In genomic region chr7:16311453-16312004, GRCm38 (mm10) we compare ENCODE assay signal across 8 mouse cellular contexts. TPM values are rescaled to one million over a fixed set of nuclear protein-coding genes. Genes with fewer than 3 reads are reported as not detected.
DNase-seq lines count a peak whose midpoint lies in the region; ATAC-seq and TF ChIP-seq lines count a peak whose summit lies in the region.

No protein-coding gene starts in this region.

- DNase-seq in ovary, postnatal 10 days (ENCODE audit: low spot score): peak; percentile 20
- no peak for DNase-seq in ovary, adult 18-20 months (ENCODE audit: low spot score)

- ATAC-seq in forebrain, embryonic 13.5 days: no peak
- ATAC-seq in hindbrain, embryonic 15.5 days (ENCODE audit: low FRiP score, low read depth): no peak
- ATAC-seq in liver, embryonic 15.5 days (ENCODE audit: insufficient read depth): no peak
- no peak for ATAC-seq in neural tube, embryonic 14.5 days (ENCODE audit: low read depth)
- no peak for ATAC-seq in frontal cortex, adult (ENCODE audit: low TSS enrichment)

- H3K9me3 ChIP-seq in forebrain, embryonic 13.5 days (replicated peaks): no peaks in the 10 kb centered on the region
- H3K9me3 ChIP-seq in hindbrain, embryonic 15.5 days: no peaks in the 10 kb centered on the region
- no peaks in the 10 kb centered on the region for H3K9me3 ChIP-seq in liver, embryonic 15.5 days (replicated peaks)
- H3K9me3 ChIP-seq in neural tube, embryonic 14.5 days (ENCODE audit: control insufficient read depth, low read length): no peaks in the 10 kb centered on the region

- TF ChIP-seq POLR2A in bone marrow, adult 2 months (IDR thresholded peaks at IDR 0.05; ENCODE audit: borderline replicate concordance, control insufficient read depth, low read depth, low read length): no peak

- H3K27me3 ChIP-seq in forebrain, embryonic 13.5 days: peaks cover 23% of the 10 kb centered on the region
- H3K27me3 ChIP-seq in hindbrain, embryonic 15.5 days: no peaks in the 10 kb centered on the region
- H3K27me3 ChIP-seq in liver, embryonic 15.5 days: peaks cover 22% of the 10 kb centered on the region
- peaks cover 2% of the 10 kb centered on the region; the same call in 1 of the 2 replicates for H3K27me3 ChIP-seq in neural tube, embryonic 14.5 days (ENCODE audit: control insufficient read depth, insufficient read depth, low read length)

- TF ChIP-seq CTCF in bone marrow, adult 2 months (IDR thresholded peaks at IDR 0.05; ENCODE audit: control insufficient read depth, insufficient read depth, low read length): no peak

- H3K4me3 ChIP-seq in bone marrow, adult 2 months (replicated peaks; ENCODE audit: control insufficient read depth, low read depth, low read length): peak overlapping the region; percentile 79
- H3K4me3 ChIP-seq in forebrain, embryonic 13.5 days: peak overlapping the region; percentile 70
- H3K4me3 ChIP-seq in hindbrain, embryonic 15.5 days: peak overlapping the region; percentile 60
- H3K4me3 ChIP-seq in liver, embryonic 15.5 days (replicated peaks): peak overlapping the region; percentile 92
- peak overlapping the region; percentile 65 for H3K4me3 ChIP-seq in neural tube, embryonic 14.5 days (ENCODE audit: low read depth, low read length)

- peak overlapping the region; percentile 94 for H3K27ac ChIP-seq in bone marrow, adult 2 months (ENCODE audit: control insufficient read depth, insufficient read depth, low read depth, low read length, poor library complexity)
- peak overlapping the region; percentile 78 for H3K27ac ChIP-seq in forebrain, embryonic 13.5 days
- peak overlapping the region; percentile 71 for H3K27ac ChIP-seq in hindbrain, embryonic 15.5 days (replicated peaks)
- H3K27ac ChIP-seq in liver, embryonic 15.5 days (replicated peaks): peak overlapping the region; percentile 97
- H3K27ac ChIP-seq in neural tube, embryonic 14.5 days (ENCODE audit: low read depth, low read length): peak overlapping the region; percentile 82

- peak overlapping the region; percentile 97 for H3K4me2 ChIP-seq in forebrain, embryonic 13.5 days
- peak overlapping the region; percentile 99 for H3K4me2 ChIP-seq in hindbrain, embryonic 15.5 days
- peak overlapping the region; percentile 100 for H3K4me2 ChIP-seq in liver, embryonic 15.5 days
- peak overlapping the region; percentile 98 for H3K4me2 ChIP-seq in neural tube, embryonic 14.5 days (ENCODE audit: low read depth, low read length)

- H3K4me1 ChIP-seq in bone marrow, adult 2 months (ENCODE audit: control insufficient read depth, insufficient read depth, low read length): peaks cover 10% of the 10 kb centered on the region
- peaks cover 57% of the 10 kb centered on the region for H3K4me1 ChIP-seq in forebrain, embryonic 13.5 days
- H3K4me1 ChIP-seq in hindbrain, embryonic 15.5 days (replicated peaks): peaks cover 58% of the 10 kb centered on the region
- peaks cover 83% of the 10 kb centered on the region for H3K4me1 ChIP-seq in liver, embryonic 15.5 days (replicated peaks)
- peaks cover 21% of the 10 kb centered on the region; the same call in 1 of the 2 replicates for H3K4me1 ChIP-seq in neural tube, embryonic 14.5 days (ENCODE audit: control insufficient read depth, insufficient read depth, low read length)

- under 1% methylated on average over 14 of the region's 14 CpGs for WGBS in bone marrow, adult 2 months
- WGBS in forebrain, embryonic 13.5 days: 3% methylated on average over 14 of the region's 14 CpGs
- 2% methylated on average over 14 of the region's 14 CpGs for WGBS in hindbrain, embryonic 15.5 days
- 1% methylated on average over 14 of the region's 14 CpGs for WGBS in liver, embryonic 15.5 days (ENCODE audit: insufficient replicate concordance)
- 3% methylated on average over 12 of the region's 14 CpGs for WGBS in neural tube, embryonic 14.5 days

- no peaks in the 10 kb centered on the region for H3K36me3 ChIP-seq in forebrain, embryonic 13.5 days (ENCODE audit: poor library complexity, severe bottlenecking)
- no peaks in the 10 kb centered on the region for H3K36me3 ChIP-seq in hindbrain, embryonic 15.5 days
- peaks cover 11% of the 10 kb centered on the region; the same call in 1 of the 2 replicates for H3K36me3 ChIP-seq in liver, embryonic 15.5 days (replicated peaks)
- H3K36me3 ChIP-seq in neural tube, embryonic 14.5 days (ENCODE audit: control insufficient read depth, insufficient read depth, low read length): no peaks in the 10 kb centered on the region

- peak overlapping the region; percentile 81 for H3K9ac ChIP-seq in forebrain, embryonic 13.5 days
- peak overlapping the region; percentile 73 for H3K9ac ChIP-seq in hindbrain, embryonic 15.5 days
- peak overlapping the region; percentile 97 for H3K9ac ChIP-seq in liver, embryonic 15.5 days
- H3K9ac ChIP-seq in neural tube, embryonic 14.5 days (replicated peaks; ENCODE audit: low read depth, low read length): peak overlapping the region; percentile 82

RNA-seq across cellular contexts. Expression of gene Bbc3, which starts 3.3 kb away (rescaled TPM):
- 4.4 and 9.2 TPM in 2 replicates for polyA plus RNA-seq in bone marrow, adult 2 months (2011; ENCODE audit: insufficient read depth, insufficient read length, low replicate concordance, missing spikeins)
- 10.0 and 12.2 TPM in 2 replicates for polyA plus RNA-seq in forebrain, embryonic 13.5 days (2015; fragmentation: Nextera tagmentation; extraction: Ambion mirVana)
- 28.9 and 31.7 TPM in 2 replicates for polyA plus RNA-seq in hindbrain, embryonic 15.5 days (2015; fragmentation: Nextera tagmentation; extraction: Ambion mirVana)
- polyA plus RNA-seq in liver, embryonic 15.5 days (2015; fragmentation: Nextera tagmentation; extraction: Ambion mirVana): 4.1 and 5.9 TPM in 2 replicates
- 13.7 and 19.7 TPM in 2 replicates for polyA plus RNA-seq in neural tube, embryonic 14.5 days (2014; fragmentation: Nextera tagmentation; extraction: Ambion mirVana)

RNA-seq across cellular contexts. Expression of gene Ccdc9, which starts 24.9 kb away (rescaled TPM):
- polyA plus RNA-seq in bone marrow, adult 2 months (2011; ENCODE audit: insufficient read depth, insufficient read length, low replicate concordance, missing spikeins): 108 and 194 TPM in 2 replicates
- 25.2 and 32.2 TPM in 2 replicates for polyA plus RNA-seq in forebrain, embryonic 13.5 days (2015; fragmentation: Nextera tagmentation; extraction: Ambion mirVana)
- 29.3 and 29.6 TPM in 2 replicates for polyA plus RNA-seq in hindbrain, embryonic 15.5 days (2015; fragmentation: Nextera tagmentation; extraction: Ambion mirVana)
- 10.3 and 12.3 TPM in 2 replicates for polyA plus RNA-seq in liver, embryonic 15.5 days (2015; fragmentation: Nextera tagmentation; extraction: Ambion mirVana)
- polyA plus RNA-seq in neural tube, embryonic 14.5 days (2014; fragmentation: Nextera tagmentation; extraction: Ambion mirVana): 14.8 and 15.8 TPM in 2 replicates

RNA-seq across cellular contexts. Expression of gene Inafm1, which starts 38.1 kb away (rescaled TPM):
- 19.8 and 23.6 TPM in 2 replicates for polyA plus RNA-seq in bone marrow, adult 2 months (2011; ENCODE audit: insufficient read depth, insufficient read length, low replicate concordance, missing spikeins)
- polyA plus RNA-seq in forebrain, embryonic 13.5 days (2015; fragmentation: Nextera tagmentation; extraction: Ambion mirVana): 14.0 and 15.5 TPM in 2 replicates
- 52.2 and 58.4 TPM in 2 replicates for polyA plus RNA-seq in hindbrain, embryonic 15.5 days (2015; fragmentation: Nextera tagmentation; extraction: Ambion mirVana)
- polyA plus RNA-seq in liver, embryonic 15.5 days (2015; fragmentation: Nextera tagmentation; extraction: Ambion mirVana): 4.4 and 5.4 TPM in 2 replicates
- polyA plus RNA-seq in neural tube, embryonic 14.5 days (2014; fragmentation: Nextera tagmentation; extraction: Ambion mirVana): 45.1 and 58.6 TPM in 2 replicates

RNA-seq across cellular contexts. Expression of gene C5ar1, which starts 52.2 kb away (rescaled TPM):
- 9.0 and 17.2 TPM in 2 replicates for polyA plus RNA-seq in bone marrow, adult 2 months (2011; ENCODE audit: insufficient read depth, insufficient read length, low replicate concordance, missing spikeins)
- 0.57 and 1.2 TPM in 2 replicates for polyA plus RNA-seq in forebrain, embryonic 13.5 days (2015; fragmentation: Nextera tagmentation; extraction: Ambion mirVana)
- 2.2 and 2.7 TPM in 2 replicates for polyA plus RNA-seq in hindbrain, embryonic 15.5 days (2015; fragmentation: Nextera tagmentation; extraction: Ambion mirVana)
- polyA plus RNA-seq in liver, embryonic 15.5 days (2015; fragmentation: Nextera tagmentation; extraction: Ambion mirVana): 3.5 and 3.6 TPM in 2 replicates
- 0.83 and 2.6 TPM in 2 replicates for polyA plus RNA-seq in neural tube, embryonic 14.5 days (2014; fragmentation: Nextera tagmentation; extraction: Ambion mirVana)
